Mouse (Mus musculus): ENCODE measurements at regions not wholly inside any gene's neighbourhood (a gene's known extent, or its start where the extent isn't known, plus 50 kb on each side); places are given as distances from the start of the nearest gene placed in this dataset.
A peak's percentile ranks its signal among the peaks of the same experiment; 100 is the strongest.

- TF ChIP-seq EP300 (IDR thresholded peaks at IDR 0.05; ENCODE audit: insufficient read depth, low read depth, low read length) (no peak), POLR2A (IDR thresholded peaks at IDR 0.05; ENCODE audit: insufficient read depth, low read length) (no peak), CTCF (IDR thresholded peaks at IDR 0.05; ENCODE audit: low read depth, low read length) (no peak)
Observed at GRCm38 (mm10) chr3:148381057-148381456, 609.3 kb downstream of the Adgrl2 start.

DNA sequence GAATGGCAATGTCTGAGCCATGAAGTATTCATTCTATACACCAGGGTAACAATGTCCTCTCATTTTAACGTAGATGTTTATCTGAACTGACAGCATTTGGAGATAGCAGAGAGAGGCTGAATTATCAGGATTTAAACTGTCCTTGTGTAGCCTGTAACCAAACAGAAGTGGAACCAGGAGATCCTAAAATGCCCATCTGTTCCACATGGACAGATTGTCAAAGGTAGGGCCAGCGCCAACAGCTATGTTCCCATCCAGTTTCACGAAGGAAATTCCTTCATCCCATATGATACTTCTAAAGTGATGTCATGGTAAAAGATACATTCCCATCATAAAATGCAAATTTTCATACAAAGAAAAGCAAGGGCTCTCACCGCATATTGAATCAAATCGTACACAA lies 627.0 kb downstream of the Adgrl2 start:
- Histone ChIP-seq H3K36me3 (ENCODE audit: control insufficient read depth, insufficient read depth, low read length, poor library complexity, severe bottlenecking) (no peaks in the 10 kb centered on the region), H3K9ac (ENCODE audit: low read depth, poor library complexity, severe bottlenecking) (no peak overlapping the region), H3K4me3 (ENCODE audit: low read depth, low read length) (no peak overlapping the region), H3K4me1 (ENCODE audit: control insufficient read depth, insufficient read depth, low read length) (no peaks in the 10 kb centered on the region), H3K27me3 (ENCODE audit: control insufficient read depth, insufficient read depth, low read length, poor library complexity, severe bottlenecking) (no peaks in the 10 kb centered on the region), H3K9me3 (replicated peaks; ENCODE audit: control insufficient read depth, insufficient read depth, low read length, poor library complexity, severe bottlenecking) (no peaks in the 10 kb centered on the region), H3K27ac (ENCODE audit: insufficient read depth, low read length) (no peak overlapping the region)
- no peak for TF ChIP-seq POLR2A (IDR thresholded peaks at IDR 0.05; ENCODE audit: insufficient read depth, low read length)
- TF ChIP-seq CTCF (IDR thresholded peaks at IDR 0.05; ENCODE audit: low read depth, low read length), result no peak

More at GRCm38 (mm10) chr3:148381057-148381456, 609.3 kb downstream of the Adgrl2 start:
- H3K27ac ChIP-seq (ENCODE audit: insufficient read depth, low read length), result no peak overlapping the region
- no peak overlapping the region for H3K4me3 ChIP-seq (ENCODE audit: low read depth, low read length)
- H3K27me3 ChIP-seq (ENCODE audit: control insufficient read depth, insufficient read depth, low read length, poor library complexity, severe bottlenecking), result no peaks in the 10 kb centered on the region
- no peaks in the 10 kb centered on the region for H3K4me1 ChIP-seq (ENCODE audit: control insufficient read depth, insufficient read depth, low read length)
- no peaks in the 10 kb centered on the region for H3K36me3 ChIP-seq (ENCODE audit: control insufficient read depth, insufficient read depth, low read length, poor library complexity, severe bottlenecking)
- H3K9me3 ChIP-seq (replicated peaks; ENCODE audit: control insufficient read depth, insufficient read depth, low read length, poor library complexity, severe bottlenecking), result no peaks in the 10 kb centered on the region
- H3K9ac ChIP-seq (ENCODE audit: low read depth, poor library complexity, severe bottlenecking), result no peak overlapping the region

DNA sequence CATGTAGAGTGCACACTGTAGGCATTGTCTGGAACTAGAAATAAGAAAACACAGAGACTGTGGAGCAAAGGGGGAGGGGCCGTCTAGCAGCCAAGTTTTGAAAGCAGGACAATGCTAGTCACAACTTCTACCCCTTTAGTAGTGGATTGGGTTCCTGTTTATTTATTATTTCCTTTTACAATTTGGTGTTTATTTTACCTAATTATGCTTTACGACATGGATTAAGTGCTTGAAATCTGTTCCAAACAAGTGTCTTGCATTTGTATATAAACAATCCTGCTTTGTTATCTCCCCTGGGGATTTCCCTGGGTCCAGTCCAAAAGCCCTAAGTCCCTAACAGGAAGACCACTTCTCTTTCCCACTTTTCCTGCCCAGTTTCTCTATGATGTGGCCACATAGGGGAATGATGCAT lies 627.9 kb downstream of the Adgrl2 start:
- TF ChIP-seq CTCF (IDR thresholded peaks at IDR 0.05; ENCODE audit: low read depth, low read length), result no peak
- TF ChIP-seq POLR2A (IDR thresholded peaks at IDR 0.05; ENCODE audit: insufficient read depth, low read length), result no peak
- no peak for TF ChIP-seq EP300 (IDR thresholded peaks at IDR 0.05; ENCODE audit: insufficient read depth, low read depth, low read length)
- Histone ChIP-seq H3K4me1 (ENCODE audit: control insufficient read depth, insufficient read depth, low read length) (no peaks in the 10 kb centered on the region), H3K4me3 (ENCODE audit: low read depth, low read length) (no peak overlapping the region), H3K9ac (ENCODE audit: low read depth, poor library complexity, severe bottlenecking) (no peak overlapping the region), H3K36me3 (ENCODE audit: control insufficient read depth, insufficient read depth, low read length, poor library complexity, severe bottlenecking) (no peaks in the 10 kb centered on the region), H3K27ac (ENCODE audit: insufficient read depth, low read length) (no peak overlapping the region), H3K27me3 (ENCODE audit: control insufficient read depth, insufficient read depth, low read length, poor library complexity, severe bottlenecking) (no peaks in the 10 kb centered on the region), H3K9me3 (replicated peaks; ENCODE audit: control insufficient read depth, insufficient read depth, low read length, poor library complexity, severe bottlenecking) (no peaks in the 10 kb centered on the region)

GRCm38 (mm10) chr3:148343633-148344361 lies 646.6 kb downstream of the Adgrl2 start:
- H3K27ac ChIP-seq (ENCODE audit: insufficient read depth, low read length), result peak overlapping the region; percentile 47
- H3K36me3 ChIP-seq (ENCODE audit: control insufficient read depth, insufficient read depth, low read length, poor library complexity, severe bottlenecking), result no peaks in the 10 kb centered on the region
- H3K9me3 ChIP-seq (replicated peaks; ENCODE audit: control insufficient read depth, insufficient read depth, low read length, poor library complexity, severe bottlenecking), result 0 out of 2 replicates have a peak, but pooled peaks cover 2% of the 10 kb centered on the region
- no peak overlapping the region for H3K4me3 ChIP-seq (ENCODE audit: low read depth, low read length)
- H3K4me1 ChIP-seq (ENCODE audit: control insufficient read depth, insufficient read depth, low read length), result peaks cover 4% of the 10 kb centered on the region
- no peaks in the 10 kb centered on the region for H3K27me3 ChIP-seq (ENCODE audit: control insufficient read depth, insufficient read depth, low read length, poor library complexity, severe bottlenecking)
- no peak overlapping the region for H3K9ac ChIP-seq (ENCODE audit: low read depth, poor library complexity, severe bottlenecking)
- peak; percentile 49; the same call in 1 of the 2 replicates for TF ChIP-seq EP300 (IDR thresholded peaks at IDR 0.05; ENCODE audit: insufficient read depth, low read depth, low read length)
- no peak for TF ChIP-seq CTCF (IDR thresholded peaks at IDR 0.05; ENCODE audit: low read depth, low read length)

DNA sequence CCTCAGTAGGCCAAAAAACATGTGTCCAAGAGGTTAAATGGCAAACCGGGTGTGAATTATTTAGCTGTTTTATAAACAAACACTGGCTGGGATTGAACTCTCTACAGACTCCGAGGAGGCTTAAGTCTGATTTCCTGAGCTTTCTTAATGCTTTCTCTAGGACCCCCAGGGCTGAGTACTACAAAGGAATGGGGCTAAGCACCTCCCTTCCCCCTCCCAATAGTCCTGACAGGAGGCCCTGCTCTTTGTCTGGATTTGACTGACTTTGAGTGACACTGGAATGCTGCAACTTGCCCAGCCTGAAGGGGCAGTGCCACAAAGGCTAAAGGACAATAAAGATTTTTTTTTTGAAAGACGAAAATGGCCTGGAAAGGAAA lies 647.1 kb downstream of the Adgrl2 start:
- no peak for TF ChIP-seq POLR2A (IDR thresholded peaks at IDR 0.05; ENCODE audit: insufficient read depth, low read length)
- TF ChIP-seq EP300 (IDR thresholded peaks at IDR 0.05; ENCODE audit: insufficient read depth, low read depth, low read length), result no peak
- TF ChIP-seq CTCF (IDR thresholded peaks at IDR 0.05; ENCODE audit: low read depth, low read length), result no peak

DNA sequence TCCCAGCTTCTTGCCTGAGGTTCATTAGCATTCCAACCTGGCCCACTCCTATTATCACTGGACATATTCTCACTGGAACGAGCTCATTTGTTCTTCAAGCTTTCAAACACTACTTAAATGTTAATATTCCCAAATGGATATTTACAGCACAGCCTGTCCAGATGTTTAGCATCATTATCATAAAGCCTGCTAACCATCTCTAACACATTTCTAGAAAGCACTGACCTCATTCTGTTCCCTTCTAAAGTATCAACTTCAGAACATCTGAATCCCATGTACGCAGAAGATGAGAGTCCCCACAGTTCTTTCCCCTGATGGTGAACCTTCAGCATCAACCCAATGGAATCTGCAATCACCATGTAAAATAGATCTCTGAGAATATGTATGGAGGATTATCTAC lies 651.1 kb downstream of the Adgrl2 start:
- no peak for TF ChIP-seq EP300 (IDR thresholded peaks at IDR 0.05; ENCODE audit: insufficient read depth, low read depth, low read length)
- TF ChIP-seq CTCF (IDR thresholded peaks at IDR 0.05; ENCODE audit: low read depth, low read length), result no peak

More for the DNA sequence above, 647.1 kb downstream of the Adgrl2 start:
- Histone ChIP-seq H3K36me3 (ENCODE audit: control insufficient read depth, insufficient read depth, low read length, poor library complexity, severe bottlenecking) (no peaks in the 10 kb centered on the region), H3K27me3 (ENCODE audit: control insufficient read depth, insufficient read depth, low read length, poor library complexity, severe bottlenecking) (no peaks in the 10 kb centered on the region), H3K27ac (ENCODE audit: insufficient read depth, low read length) (peak overlapping the region; percentile 47), H3K4me1 (ENCODE audit: control insufficient read depth, insufficient read depth, low read length) (peaks cover 4% of the 10 kb centered on the region), H3K9ac (ENCODE audit: low read depth, poor library complexity, severe bottlenecking) (no peak overlapping the region), H3K4me3 (ENCODE audit: low read depth, low read length) (no peak overlapping the region), H3K9me3 (replicated peaks; ENCODE audit: control insufficient read depth, insufficient read depth, low read length, poor library complexity, severe bottlenecking) (0 out of 2 replicates have a peak, but pooled peaks cover 2% of the 10 kb centered on the region)

More for the DNA sequence above, 651.1 kb downstream of the Adgrl2 start:
- no peak overlapping the region for H3K4me3 ChIP-seq (ENCODE audit: low read depth, low read length)
- no peak overlapping the region for H3K27ac ChIP-seq (ENCODE audit: insufficient read depth, low read length)
- no peaks in the 10 kb centered on the region for H3K36me3 ChIP-seq (ENCODE audit: control insufficient read depth, insufficient read depth, low read length, poor library complexity, severe bottlenecking)
- H3K9ac ChIP-seq (ENCODE audit: low read depth, poor library complexity, severe bottlenecking), result no peak overlapping the region
- H3K4me1 ChIP-seq (ENCODE audit: control insufficient read depth, insufficient read depth, low read length), result peaks cover 4% of the 10 kb centered on the region
- no peaks in the 10 kb centered on the region; the same call in 1 of the 2 replicates for H3K9me3 ChIP-seq (replicated peaks; ENCODE audit: control insufficient read depth, insufficient read depth, low read length, poor library complexity, severe bottlenecking)
- H3K27me3 ChIP-seq (ENCODE audit: control insufficient read depth, insufficient read depth, low read length, poor library complexity, severe bottlenecking), result no peaks in the 10 kb centered on the region

Measured in ES-Bruce4 (cell line).